Mouse (Mus musculus): ENCODE measurements around the gene Map7. TPM values are rescaled to one million over a fixed set of nuclear protein-coding genes. Genes with fewer than 3 reads are reported as not detected.
A peak's percentile ranks its signal among the peaks of the same experiment; 100 is the strongest.

Gene Map7
- total RNA-seq, 1 experiment from 2014 or later = 156 TPM

GRCm38 (mm10) chr10:20290467-20290883 is 142.2 kb downstream of the Map7 start:
- peak; percentile 71 to 84 for ATAC-seq (replicated peaks in 1 of 2; ENCODE audit: insufficient read depth in 1 of 2, low FRiP score in 2 of 2, low TSS enrichment in 1 of 2, low read depth in 1 of 2, poor library complexity in 2 of 2, severe bottlenecking in 2 of 2)

GRCm38 (mm10) chr10:20295961-20296360 is 147.7 kb downstream of the Map7 start:
- ATAC-seq (replicated peaks in 1 of 2; ENCODE audit: insufficient read depth in 1 of 2, low FRiP score in 2 of 2, low TSS enrichment in 1 of 2, low read depth in 1 of 2, poor library complexity in 2 of 2, severe bottlenecking in 2 of 2) = no peak

GRCm38 (mm10) chr10:20298152-20298920 is 150.1 kb downstream of the Map7 start:
- no peak for ATAC-seq (replicated peaks in 1 of 2; ENCODE audit: insufficient read depth in 1 of 2, low FRiP score in 2 of 2, low TSS enrichment in 1 of 2, low read depth in 1 of 2, poor library complexity in 2 of 2, severe bottlenecking in 2 of 2)

GRCm38 (mm10) chr10:20299114-20299513 is 150.8 kb downstream of the Map7 start:
- ATAC-seq (replicated peaks in 1 of 2; ENCODE audit: insufficient read depth in 1 of 2, low FRiP score in 2 of 2, low TSS enrichment in 1 of 2, low read depth in 1 of 2, poor library complexity in 2 of 2, severe bottlenecking in 2 of 2) = no peak

- ATAC-seq (replicated peaks in 1 of 2; ENCODE audit: insufficient read depth in 1 of 2, low FRiP score in 2 of 2, low TSS enrichment in 1 of 2, low read depth in 1 of 2, poor library complexity in 2 of 2, severe bottlenecking in 2 of 2) = no peak; a peak in 1 of 4 replicates
These were observed 162.9 kb downstream of the Map7 start for GRCm38 (mm10) chr10:20310969-20311769.

- ATAC-seq (replicated peaks in 1 of 2; ENCODE audit: insufficient read depth in 1 of 2, low FRiP score in 2 of 2, low TSS enrichment in 1 of 2, low read depth in 1 of 2, poor library complexity in 2 of 2, severe bottlenecking in 2 of 2) = peak; percentile 91 to 92
These were observed 163.9 kb downstream of the Map7 start, which contains the start of gene Bclaf1 for GRCm38 (mm10) chr10:20311918-20312735. Gene Bclaf1 (plus strand): TSS chr10:20312469.

- ATAC-seq (replicated peaks in 1 of 2; ENCODE audit: insufficient read depth in 1 of 2, low FRiP score in 2 of 2, low TSS enrichment in 1 of 2, low read depth in 1 of 2, poor library complexity in 2 of 2, severe bottlenecking in 2 of 2) = peak; percentile 39 to 42
These were observed 164.5 kb downstream of the Map7 start for GRCm38 (mm10) chr10:20312736-20313301.

GRCm38 (mm10) chr10:20313447-20313846 is 165.2 kb downstream of the Map7 start:
- ATAC-seq (replicated peaks in 1 of 2; ENCODE audit: insufficient read depth in 1 of 2, low FRiP score in 2 of 2, low TSS enrichment in 1 of 2, low read depth in 1 of 2, poor library complexity in 2 of 2, severe bottlenecking in 2 of 2) = no peak

GRCm38 (mm10) chr10:20313941-20314340 is 165.7 kb downstream of the Map7 start:
- ATAC-seq (replicated peaks in 1 of 2; ENCODE audit: insufficient read depth in 1 of 2, low FRiP score in 2 of 2, low TSS enrichment in 1 of 2, low read depth in 1 of 2, poor library complexity in 2 of 2, severe bottlenecking in 2 of 2) = no peak

GRCm38 (mm10) chr10:20314797-20315196 is 166.5 kb downstream of the Map7 start:
- no peak for ATAC-seq (replicated peaks in 1 of 2; ENCODE audit: insufficient read depth in 1 of 2, low FRiP score in 2 of 2, low TSS enrichment in 1 of 2, low read depth in 1 of 2, poor library complexity in 2 of 2, severe bottlenecking in 2 of 2)

- ATAC-seq (replicated peaks in 1 of 2; ENCODE audit: insufficient read depth in 1 of 2, low FRiP score in 2 of 2, low TSS enrichment in 1 of 2, low read depth in 1 of 2, poor library complexity in 2 of 2, severe bottlenecking in 2 of 2) = no peak
These were observed 169.2 kb downstream of the Map7 start for GRCm38 (mm10) chr10:20317466-20317865.

- ATAC-seq (replicated peaks in 1 of 2; ENCODE audit: insufficient read depth in 1 of 2, low FRiP score in 2 of 2, low TSS enrichment in 1 of 2, low read depth in 1 of 2, poor library complexity in 2 of 2, severe bottlenecking in 2 of 2) = no peak
These were observed 178.0 kb downstream of the Map7 start for GRCm38 (mm10) chr10:20326226-20326625.

Other genes with a start within 250 kb of the Map7 start
- gene Pex7, start 240.8 kb upstream of the Map7 start, total RNA-seq (2017) = 50.3 and 52.9 TPM in 2 replicates
- 22.7 and 29.0 TPM in 2 replicates for gene Map3k5, start 214.0 kb upstream of the Map7 start, total RNA-seq (2017)
- 575 and 650 TPM in 2 replicates for gene Bclaf1, start 164.0 kb downstream of the Map7 start, total RNA-seq (2017)
- gene Mtfr2, start 199.3 kb downstream of the Map7 start, total RNA-seq (2017) = 29.1 and 31.6 TPM in 2 replicates

All from hematopoietic stem cell, adult 5-6 weeks (primary cell).